Mouse (Mus musculus) limb, embryonic 14.5 days (tissue): ENCODE results near the gene Rassf2. TPM values are rescaled to one million over a fixed set of nuclear protein-coding genes. Genes with fewer than 3 reads are reported as not detected.

ENCODE experiments used
- ATAC-seq: fragments of 200-750 bp; cut with Nextera tagmentation; 2 replicates; pipeline ENCODE4 v1.8.0; 2017; ENCODE audit warnings: low read depth, moderate number of reproducible peaks, moderate TSS enrichment; ENCODE audit not compliant: low FRiP score
- DNase-seq: peaks from one replicate; pipeline ENCODE4 v3.0.0-alpha.2; 2015; ENCODE audit warnings: low spot score
- H3K27ac ChIP-seq: fragments of 300-500 bp; sonication (generic); replicated peaks from 2 replicates; pipeline ENCODE4 v1.5.1; 2014; ENCODE audit warnings: low read depth, mild to moderate bottlenecking, low read length, moderate library complexity, mixed read lengths
- H3K27me3 ChIP-seq: fragments of 300-500 bp; sonication (generic); 2 replicates; pipeline ENCODE4 v1.6.1; 2014; ENCODE audit warnings: low read length, mixed read lengths; ENCODE audit not compliant: control insufficient read depth, insufficient read depth
- H3K36me3 ChIP-seq: fragments of 300-500 bp; sonication (generic); 2 replicates; pipeline ENCODE4 v1.6.1; 2014; ENCODE audit warnings: mild to moderate bottlenecking, low read length, moderate library complexity, mixed read lengths; ENCODE audit not compliant: control insufficient read depth, insufficient read depth
- H3K4me1 ChIP-seq: fragments of 300-500 bp; sonication (generic); 2 replicates; pipeline ENCODE4 v1.6.1; 2014; ENCODE audit warnings: antibody characterized with exemption, low read length, mixed read lengths; ENCODE audit not compliant: control insufficient read depth, insufficient read depth
- H3K4me2 ChIP-seq: fragments of 300-500 bp; sonication (generic); replicated peaks from 2 replicates; pipeline ENCODE4 v1.6.1; 2014; ENCODE audit warnings: low read depth, mild to moderate bottlenecking, low read length, moderate library complexity; ENCODE audit not compliant: severe bottlenecking
- H3K4me3 ChIP-seq: fragments of 300-500 bp; sonication (generic); replicated peaks from 2 replicates; pipeline ENCODE4 v1.5.1; 2014; ENCODE audit warnings: low read length
- H3K9ac ChIP-seq: fragments of 300-500 bp; sonication (generic); 2 replicates; pipeline ENCODE4 v1.6.1; 2014; ENCODE audit warnings: mild to moderate bottlenecking, low read depth, low read length, moderate library complexity; ENCODE audit not compliant: severe bottlenecking
- H3K9me3 ChIP-seq: fragments of 300-500 bp; sonication (generic); 2 replicates; pipeline ENCODE4 v1.6.1; 2016; ENCODE audit warnings: low read length; ENCODE audit not compliant: control insufficient read depth
- POLR2A ChIP-seq: fragments of 200-500 bp; IDR thresholded peaks from 2 replicates; pipeline ENCODE4 v1.8.0; 2012; ENCODE audit warnings: inconsistent platforms, mild to moderate bottlenecking, moderate library complexity, borderline replicate concordance; ENCODE audit not compliant: insufficient read depth, insufficient read length; ENCODE audit errors: extremely low read depth
- WGBS: fragments of 180-500 bp; shearing (Covaris S2); extraction: QIAGEN DNeasy Blood & Tissue Kit; methylation state at CpG from one replicate; pipeline ENCODE4 v1.1.7; 2014; 5-methylcytosine and 5-hydroxymethylcytosine counted together
- polyA plus RNA-seq, 2 experiments: library from polyadenylated mRNA; depleted of rRNA in 1 of 2; stranded (reverse) in 1 of 2; unstranded in 1 of 2; fragments of >200 nt; fragmentation: Nextera tagmentation in 1 of 2; extraction: Ambion mirVana in 1 of 2; gene quantifications; 2 replicates each; pipeline versions ENCODE4 v1.2.1 to v1.2.3; 2012 to 2014

The Rassf2 gene
- polyA plus RNA-seq, 2 experiments: 13.2 to 14.6 TPM

- ATAC-seq (no peak), DNase-seq (no peak)
- 58% methylated on average over 7 of the region's 7 CpGs for WGBS
- no peak overlapping the region for H3K9ac ChIP-seq
- 0 out of 2 replicates have a peak overlapping the region, but pooled peaks have one; percentile 16 for H3K27ac ChIP-seq
- no peaks in the 10 kb centered on the region for H3K36me3 ChIP-seq
- no peaks in the 10 kb centered on the region for H3K4me1 ChIP-seq
- H3K4me3 ChIP-seq: no peak overlapping the region
- TF ChIP-seq POLR2A: no peak
- no peaks in the 10 kb centered on the region for H3K9me3 ChIP-seq
- H3K27me3 ChIP-seq: no peaks in the 10 kb centered on the region
- no peak overlapping the region for H3K4me2 ChIP-seq
Measured at GRCm38 (mm10) chr2:132020420-132020819, 9.6 kb downstream of the Rassf2 start.

- H3K9ac ChIP-seq: no peak overlapping the region
- WGBS: 73% methylated on average over 3 of the region's 3 CpGs
- H3K27me3 ChIP-seq: no peaks in the 10 kb centered on the region
- no peaks in the 10 kb centered on the region for H3K36me3 ChIP-seq
- H3K4me3 ChIP-seq: no peak overlapping the region
- H3K9me3 ChIP-seq: no peaks in the 10 kb centered on the region
- TF ChIP-seq POLR2A: no peak
- H3K4me2 ChIP-seq: no peak overlapping the region
- no peak overlapping the region for H3K27ac ChIP-seq
- no peak for ATAC-seq
- H3K4me1 ChIP-seq: no peaks in the 10 kb centered on the region
- no peak for DNase-seq
Measured at GRCm38 (mm10) chr2:132019372-132019811, 10.7 kb downstream of the Rassf2 start.

- Histone ChIP-seq H3K27ac (no peak overlapping the region), H3K4me2 (no peak overlapping the region), H3K27me3 (no peaks in the 10 kb centered on the region), H3K9ac (no peak overlapping the region), H3K36me3 (no peaks in the 10 kb centered on the region), H3K4me1 (no peaks in the 10 kb centered on the region), H3K9me3 (no peaks in the 10 kb centered on the region), H3K4me3 (no peak overlapping the region)
- ATAC-seq: no peak
- DNase-seq: no peak
- no peak for TF ChIP-seq POLR2A
- WGBS: 73% methylated on average over 4 of the region's 4 CpGs
Measured at GRCm38 (mm10) chr2:132018156-132018555, 11.9 kb downstream of the Rassf2 start.

- ATAC-seq: no peak
- no peak for TF ChIP-seq POLR2A
- H3K9ac ChIP-seq: no peak overlapping the region
Measured at GRCm38 (mm10) chr2:132017611-132018010, 12.4 kb downstream of the Rassf2 start.

GRCm38 (mm10) chr2:132016034-132016433, 14.0 kb downstream of the Rassf2 start:
- 94% methylated on average over 1 of the region's 1 CpGs for WGBS
- Histone ChIP-seq H3K27ac (no peak overlapping the region), H3K9me3 (no peaks in the 10 kb centered on the region), H3K4me2 (no peak overlapping the region), H3K27me3 (no peaks in the 10 kb centered on the region), H3K9ac (no peak overlapping the region), H3K36me3 (no peaks in the 10 kb centered on the region), H3K4me3 (no peak overlapping the region), H3K4me1 (no peaks in the 10 kb centered on the region)
- DNase-seq (no peak), ATAC-seq (no peak)
- no peak for TF ChIP-seq POLR2A

More at GRCm38 (mm10) chr2:132017611-132018010, 12.4 kb downstream of the Rassf2 start:
- Histone ChIP-seq H3K27ac (no peak overlapping the region), H3K9me3 (no peaks in the 10 kb centered on the region), H3K4me2 (no peak overlapping the region), H3K4me3 (no peak overlapping the region), H3K36me3 (no peaks in the 10 kb centered on the region), H3K27me3 (no peaks in the 10 kb centered on the region), H3K4me1 (no peaks in the 10 kb centered on the region)
- WGBS: 29% methylated on average over 7 of the region's 7 CpGs
- DNase-seq: no peak

GRCm38 (mm10) chr2:132013152-132013551, 16.9 kb downstream of the Rassf2 start:
- Histone ChIP-seq H3K9me3 (no peaks in the 10 kb centered on the region), H3K9ac (no peak overlapping the region), H3K27me3 (no peaks in the 10 kb centered on the region), H3K36me3 (no peaks in the 10 kb centered on the region), H3K4me1 (peaks cover under 1% of the 10 kb centered on the region; the same call in 1 of the 2 replicates), H3K4me3 (no peak overlapping the region), H3K4me2 (no peak overlapping the region), H3K27ac (no peak overlapping the region)
- DNase-seq (no peak), ATAC-seq (no peak)
- TF ChIP-seq POLR2A: no peak
- WGBS: 77% methylated on average over 4 of the region's 4 CpGs
